Mouse (Mus musculus): ENCODE data around the gene Grik3.

- TF ChIP-seq UBTF (IDR thresholded peaks at IDR 0.05; ENCODE audit: borderline replicate concordance, insufficient read depth, low read depth, low read length) (no peak), POLR2A (IDR thresholded peaks at IDR 0.05; ENCODE audit: control insufficient read depth in 1 of 2, insufficient read depth in 1 of 2, low read depth in 1 of 2, low read length in 2 of 2, poor library complexity in 1 of 2) (no peak), EP300 (IDR thresholded peaks at IDR 0.05; ENCODE audit: low read depth in 1 of 2, low read length in 2 of 2) (no peak), GABPA (IDR thresholded peaks at IDR 0.05; ENCODE audit: low read depth, low read length) (no peak), CTCF (IDR thresholded peaks at IDR 0.05 in 2 of 3, conservative IDR thresholded peaks at IDR 0.05 in 1 of 3; ENCODE audit: control insufficient read depth in 1 of 3, insufficient read depth in 1 of 3, low read depth in 2 of 3, low read length in 3 of 3, poor library complexity in 1 of 3, severe bottlenecking in 1 of 3) (no peak), SMC3 (IDR thresholded peaks at IDR 0.05; ENCODE audit: low read depth, low read length) (no peak), RCOR1 (IDR thresholded peaks at IDR 0.05; ENCODE audit: low read depth, low read length) (no peak), ZNF384 (IDR thresholded peaks at IDR 0.05; ENCODE audit: low read depth, low read length) (no peak), JUND (IDR thresholded peaks at IDR 0.05; ENCODE audit: low read depth, low read length) (no peak), MAX (IDR thresholded peaks at IDR 0.05; ENCODE audit: low read length) (no peak)
Measured at GRCm38 (mm10) chr4:125533965-125534364, 43.5 kb downstream of the Grik3 start.

Measured in MEL (cell line).